Mouse (Mus musculus) testis, adult 2 months (tissue): Measurements from ENCODE around the gene Wipf2.

Experiments
- CTCF ChIP-seq: fragments of 200-500 bp; IDR thresholded peaks from 2 replicates; pipeline ENCODE4 v1.5.1; 2012; ENCODE audit warnings: low read depth, mild to moderate bottlenecking, inconsistent platforms, low read length, moderate library complexity; ENCODE audit not compliant: control insufficient read depth, insufficient read depth, insufficient replicate concordance
- POLR2A ChIP-seq: fragments of 200-500 bp; IDR thresholded peaks from 2 replicates; pipeline ENCODE4 v1.6.1; 2012; ENCODE audit warnings: low read depth, mild to moderate bottlenecking, inconsistent platforms, low read length, moderate library complexity; ENCODE audit not compliant: control insufficient read depth

DNA sequence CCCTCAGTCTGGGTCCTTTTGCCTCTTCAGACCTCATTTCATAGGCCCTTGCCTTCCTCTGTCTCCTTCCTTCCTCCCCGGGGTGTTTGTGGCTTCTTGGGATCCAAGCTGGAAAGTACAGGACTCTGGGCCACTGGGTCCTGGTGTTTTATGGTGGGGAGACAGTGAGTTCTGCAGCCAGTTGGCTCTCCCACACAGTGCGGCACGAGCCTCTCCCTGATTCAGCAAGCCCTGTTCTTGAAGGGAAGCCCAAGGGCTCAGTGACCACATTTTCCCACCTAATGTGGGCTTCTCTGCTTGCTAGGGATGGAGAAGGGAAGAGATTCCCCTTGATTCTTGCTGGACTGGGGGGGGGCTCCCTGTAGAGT lies 79.1 kb downstream of the Wipf2 start:
- TF ChIP-seq CTCF (no peak), POLR2A (no peak)
